Mouse (Mus musculus): ENCODE data around the gene Parp8. TPM values are rescaled to one million over a fixed set of nuclear protein-coding genes. Genes with fewer than 3 reads are reported as not detected.

Gene Parp8
- polyA plus RNA-seq, 1 experiment = 44.9 TPM

- DNase-seq (ENCODE audit: low read depth) = no peak
- TF ChIP-seq POLR2A (IDR thresholded peaks at IDR 0.05; ENCODE audit: borderline replicate concordance, extremely low read depth, insufficient read depth, insufficient read length, poor library complexity, severe bottlenecking) = no peak
Observed at GRCm38 (mm10) chr13:116986658-116987057, 38.7 kb downstream of the Parp8 start.

DNA sequence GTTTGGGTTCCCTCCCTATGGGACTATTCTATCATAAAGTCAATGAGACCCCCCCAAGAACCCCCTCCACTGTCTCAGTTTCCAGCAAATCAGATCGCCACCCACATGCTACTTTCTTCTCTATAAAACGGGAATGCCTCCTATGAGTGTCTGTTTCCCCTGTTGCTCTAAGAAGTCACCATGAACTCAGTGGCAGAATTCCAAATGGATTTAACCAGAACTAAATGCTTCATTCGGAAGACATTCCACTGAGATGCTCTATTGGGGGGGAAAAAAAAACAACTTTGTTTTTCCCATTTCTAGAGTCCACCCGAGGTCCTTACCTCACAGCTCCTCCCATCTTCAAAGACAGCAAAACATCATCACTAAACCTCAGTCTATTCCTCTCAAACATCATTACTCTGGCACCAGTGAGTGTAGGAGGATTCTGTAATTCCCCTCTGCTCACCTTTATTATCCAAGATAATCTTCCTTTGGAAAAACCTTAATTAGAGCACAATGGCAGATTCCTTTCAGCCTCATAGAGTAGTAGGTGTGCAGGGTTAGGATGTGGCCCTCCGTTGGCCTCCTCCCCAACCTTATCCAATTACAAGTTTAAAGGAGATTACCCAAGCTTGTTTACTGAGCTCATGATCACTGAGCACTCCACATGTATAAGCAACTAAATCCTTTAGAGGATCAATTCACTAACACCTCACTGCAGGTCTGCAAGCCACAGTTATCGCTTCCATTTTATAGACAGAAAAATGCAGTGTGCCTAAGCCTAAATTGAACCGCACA lies 51.1 kb downstream of the Parp8 start:
- TF ChIP-seq CTCF (IDR thresholded peaks at IDR 0.05; ENCODE audit: borderline replicate concordance, extremely low read depth, insufficient read depth, insufficient read length) (no peak), POLR2A (IDR thresholded peaks at IDR 0.05; ENCODE audit: borderline replicate concordance, extremely low read depth, insufficient read depth, insufficient read length, poor library complexity, severe bottlenecking) (no peak)
- DNase-seq (ENCODE audit: low read depth) = no peak

GRCm38 (mm10) chr13:116973491-116973890 lies 51.8 kb downstream of the Parp8 start:
- no peak for DNase-seq (ENCODE audit: low read depth)
- no peak for TF ChIP-seq POLR2A (IDR thresholded peaks at IDR 0.05; ENCODE audit: borderline replicate concordance, extremely low read depth, insufficient read depth, insufficient read length, poor library complexity, severe bottlenecking)
- TF ChIP-seq CTCF (IDR thresholded peaks at IDR 0.05; ENCODE audit: borderline replicate concordance, extremely low read depth, insufficient read depth, insufficient read length) = no peak

GRCm38 (mm10) chr13:116972036-116972611 lies 53.2 kb downstream of the Parp8 start:
- no peak for DNase-seq (ENCODE audit: low read depth)

DNA sequence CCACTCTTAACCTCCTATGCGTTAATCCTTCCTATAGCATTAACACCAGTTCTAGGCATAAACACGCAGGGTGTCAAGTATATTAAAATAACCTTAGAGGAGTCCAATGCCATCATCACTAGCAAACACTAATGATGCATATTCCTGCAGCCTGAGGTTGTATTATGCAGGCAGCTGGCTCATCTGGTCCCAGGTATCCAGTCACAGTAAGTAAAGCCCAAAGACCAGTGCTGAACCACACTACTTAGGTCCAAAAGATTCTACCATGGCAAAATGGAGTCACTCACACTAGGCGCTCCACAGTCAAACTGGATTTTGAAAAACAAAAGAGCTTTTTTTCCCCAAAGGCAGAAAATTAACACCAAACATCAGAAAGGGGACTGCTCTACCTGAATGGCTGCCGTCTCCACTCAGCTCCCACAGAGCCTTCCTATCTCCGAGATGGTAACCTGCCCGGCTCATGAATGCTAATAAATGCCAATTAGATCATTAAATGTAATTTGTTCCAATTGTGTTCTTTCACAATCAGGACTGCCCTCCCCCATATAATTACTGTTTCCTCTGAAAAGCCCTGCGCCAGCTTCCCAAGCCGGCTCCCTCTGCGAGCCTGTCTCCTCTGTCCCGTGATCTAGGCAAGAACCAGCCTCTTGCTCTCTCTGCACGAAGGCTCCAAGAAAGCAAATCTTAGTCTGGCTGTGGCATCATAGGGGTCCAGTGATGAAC lies 54.5 kb downstream of the Parp8 start:
- TF ChIP-seq POLR2A (IDR thresholded peaks at IDR 0.05; ENCODE audit: borderline replicate concordance, extremely low read depth, insufficient read depth, insufficient read length, poor library complexity, severe bottlenecking) (no peak), CTCF (IDR thresholded peaks at IDR 0.05; ENCODE audit: borderline replicate concordance, extremely low read depth, insufficient read depth, insufficient read length) (no peak)
- peak; percentile 76 for DNase-seq (ENCODE audit: low read depth)

More at GRCm38 (mm10) chr13:116972036-116972611, 53.2 kb downstream of the Parp8 start:
- TF ChIP-seq POLR2A (IDR thresholded peaks at IDR 0.05; ENCODE audit: borderline replicate concordance, extremely low read depth, insufficient read depth, insufficient read length, poor library complexity, severe bottlenecking) (no peak), CTCF (IDR thresholded peaks at IDR 0.05; ENCODE audit: borderline replicate concordance, extremely low read depth, insufficient read depth, insufficient read length) (no peak)

GRCm38 (mm10) chr13:116969650-116970049 lies 55.7 kb downstream of the Parp8 start:
- no peak for DNase-seq (ENCODE audit: low read depth)
- TF ChIP-seq CTCF (IDR thresholded peaks at IDR 0.05; ENCODE audit: borderline replicate concordance, extremely low read depth, insufficient read depth, insufficient read length) (no peak), POLR2A (IDR thresholded peaks at IDR 0.05; ENCODE audit: borderline replicate concordance, extremely low read depth, insufficient read depth, insufficient read length, poor library complexity, severe bottlenecking) (no peak)

GRCm38 (mm10) chr13:116968906-116969305 lies 56.4 kb downstream of the Parp8 start:
- TF ChIP-seq POLR2A (IDR thresholded peaks at IDR 0.05; ENCODE audit: borderline replicate concordance, extremely low read depth, insufficient read depth, insufficient read length, poor library complexity, severe bottlenecking) = no peak
- TF ChIP-seq CTCF (IDR thresholded peaks at IDR 0.05; ENCODE audit: borderline replicate concordance, extremely low read depth, insufficient read depth, insufficient read length) = no peak

DNA sequence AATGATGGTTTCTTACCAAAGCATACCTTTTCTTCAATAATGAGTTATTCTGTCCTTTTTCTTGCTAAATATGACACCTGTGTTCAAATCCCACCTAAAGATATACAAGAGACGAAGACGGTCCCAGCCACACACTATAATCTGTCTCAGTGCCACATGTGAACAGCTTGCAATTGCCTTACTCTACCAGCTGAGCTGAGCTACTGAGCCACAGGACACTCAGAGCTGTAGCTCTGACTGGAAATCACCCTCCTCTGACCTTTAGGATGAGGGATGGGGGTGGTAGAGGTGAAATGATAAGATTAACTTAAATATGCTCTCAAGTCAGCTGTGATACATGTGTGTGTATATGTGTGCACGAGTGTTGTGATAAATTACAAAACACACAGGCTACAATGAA lies 57.9 kb downstream of the Parp8 start:
- DNase-seq (ENCODE audit: low read depth) = no peak
- TF ChIP-seq CTCF (IDR thresholded peaks at IDR 0.05; ENCODE audit: borderline replicate concordance, extremely low read depth, insufficient read depth, insufficient read length) (no peak), POLR2A (IDR thresholded peaks at IDR 0.05; ENCODE audit: borderline replicate concordance, extremely low read depth, insufficient read depth, insufficient read length, poor library complexity, severe bottlenecking) (no peak)

More at GRCm38 (mm10) chr13:116968906-116969305, 56.4 kb downstream of the Parp8 start:
- DNase-seq (ENCODE audit: low read depth) = no peak

GRCm38 (mm10) chr13:116962480-116963462 lies 62.6 kb downstream of the Parp8 start:
- TF ChIP-seq POLR2A (IDR thresholded peaks at IDR 0.05; ENCODE audit: borderline replicate concordance, extremely low read depth, insufficient read depth, insufficient read length, poor library complexity, severe bottlenecking) (no peak), CTCF (IDR thresholded peaks at IDR 0.05; ENCODE audit: borderline replicate concordance, extremely low read depth, insufficient read depth, insufficient read length) (no peak)
- no peak for DNase-seq (ENCODE audit: low read depth)

- TF ChIP-seq POLR2A (IDR thresholded peaks at IDR 0.05; ENCODE audit: borderline replicate concordance, extremely low read depth, insufficient read depth, insufficient read length, poor library complexity, severe bottlenecking) = no peak
- no peak for TF ChIP-seq CTCF (IDR thresholded peaks at IDR 0.05; ENCODE audit: borderline replicate concordance, extremely low read depth, insufficient read depth, insufficient read length)
- no peak for DNase-seq (ENCODE audit: low read depth)
Observed at GRCm38 (mm10) chr13:116958776-116959589, 66.4 kb downstream of the Parp8 start.
